Mouse (Mus musculus): ENCODE measurements around the gene Ntrk2.

Gene Ntrk2

DNA sequence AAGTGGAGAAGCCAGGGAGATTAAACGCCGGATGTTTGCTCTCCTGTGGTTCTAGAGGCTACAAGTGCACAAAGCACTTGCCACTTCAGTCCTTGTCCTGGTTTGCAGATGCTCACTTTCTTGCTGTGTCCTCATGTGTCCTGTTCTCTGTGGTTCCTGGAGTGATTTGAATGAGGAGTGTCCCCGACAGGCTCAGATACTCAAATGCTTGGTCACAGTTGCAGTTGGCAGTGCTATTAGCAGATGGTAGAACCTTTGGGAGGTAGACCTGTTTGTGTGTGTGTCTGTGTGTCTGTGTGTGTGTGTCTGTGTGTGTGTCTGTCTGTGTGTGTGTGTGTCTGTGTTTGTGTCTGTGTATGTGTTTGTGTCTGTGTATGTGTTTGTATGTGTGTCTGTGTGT is 160.1 kb downstream of the Ntrk2 start:
- no peak for DNase-seq (ENCODE audit: low spot score)

- DNase-seq (ENCODE audit: low spot score): no peak
Measured at GRCm38 (mm10) chr13:58968168-58968567, 161.8 kb downstream of the Ntrk2 start.

DNA sequence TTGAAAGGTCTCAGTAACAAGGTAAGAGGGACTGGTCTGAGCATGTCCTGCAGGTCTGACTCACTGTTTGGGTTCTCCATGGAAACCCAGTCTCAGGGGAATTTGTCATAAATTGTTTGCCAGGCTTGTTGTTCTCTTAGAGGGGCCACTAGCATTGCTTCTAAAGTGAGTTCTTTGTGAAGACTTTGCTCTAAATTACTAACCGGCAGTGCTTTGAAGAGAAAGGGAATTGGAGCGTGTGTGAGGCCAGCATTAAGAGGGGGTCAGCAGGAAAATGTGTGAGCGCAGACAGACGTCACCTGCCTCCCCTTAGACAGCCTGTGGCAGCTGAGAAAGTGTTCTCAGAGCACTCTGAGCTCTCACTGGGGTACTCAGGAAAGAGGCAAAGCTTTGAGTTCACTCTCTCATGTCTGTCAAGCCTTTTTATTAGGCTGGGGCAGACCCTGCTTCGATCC is 165.1 kb downstream of the Ntrk2 start:
- DNase-seq (ENCODE audit: low spot score): no peak

- no peak for DNase-seq (ENCODE audit: low spot score)
Measured at GRCm38 (mm10) chr13:58972511-58972910, 166.1 kb downstream of the Ntrk2 start.

- no peak for DNase-seq (ENCODE audit: low spot score)
Measured at GRCm38 (mm10) chr13:58996447-58996846, 190.1 kb downstream of the Ntrk2 start.

DNA sequence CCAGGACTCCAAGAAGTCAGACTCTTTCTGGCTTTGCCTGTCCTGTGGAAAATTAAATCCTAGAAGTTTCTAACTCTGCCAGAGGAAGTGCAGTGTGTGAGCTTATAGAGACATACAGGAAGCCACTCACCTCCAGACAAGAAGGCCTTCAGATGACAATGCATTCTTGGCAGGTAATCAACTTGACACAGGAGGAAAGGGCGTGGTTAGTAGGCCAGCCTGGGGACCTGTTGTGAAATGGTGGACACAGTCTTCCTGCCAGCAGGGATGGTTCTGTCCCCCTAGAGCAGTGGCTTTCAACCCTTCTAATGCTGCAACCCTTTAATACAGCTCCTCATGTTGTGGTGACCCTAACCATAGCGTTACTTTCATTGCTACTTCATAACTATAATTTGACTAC is 191.4 kb downstream of the Ntrk2 start:
- DNase-seq (ENCODE audit: low spot score): no peak

- DNase-seq (ENCODE audit: low spot score): no peak
Measured at GRCm38 (mm10) chr13:58999373-59000053, 193.1 kb downstream of the Ntrk2 start.

GRCm38 (mm10) chr13:59002943-59003806 is 196.8 kb downstream of the Ntrk2 start:
- no peak for DNase-seq (ENCODE audit: low spot score)

- DNase-seq (ENCODE audit: low spot score): no peak
Measured at GRCm38 (mm10) chr13:59003807-59004173, 197.4 kb downstream of the Ntrk2 start.

GRCm38 (mm10) chr13:59004579-59004978 is 198.2 kb downstream of the Ntrk2 start:
- no peak for DNase-seq (ENCODE audit: low spot score)

DNA sequence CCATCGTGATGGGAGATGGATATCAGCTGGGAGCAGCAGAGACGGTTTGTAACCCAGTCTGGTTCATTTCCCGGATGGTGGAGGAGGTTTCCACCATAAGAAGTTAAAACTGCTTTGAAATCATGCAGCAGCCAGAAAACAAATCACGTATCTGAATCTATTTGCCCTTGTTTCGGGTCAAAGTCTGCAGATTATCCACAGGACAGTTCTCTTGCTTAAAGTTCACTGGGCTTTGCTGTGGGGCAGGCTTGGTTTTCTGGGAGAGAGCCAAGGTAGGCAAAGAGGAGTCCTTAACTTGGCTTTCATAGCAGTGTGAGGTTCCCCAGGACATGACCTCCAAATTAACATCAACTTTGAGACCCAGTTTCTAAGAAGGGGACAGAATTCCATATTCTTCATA is 203.5 kb downstream of the Ntrk2 start:
- no peak for DNase-seq (ENCODE audit: low spot score)

DNA sequence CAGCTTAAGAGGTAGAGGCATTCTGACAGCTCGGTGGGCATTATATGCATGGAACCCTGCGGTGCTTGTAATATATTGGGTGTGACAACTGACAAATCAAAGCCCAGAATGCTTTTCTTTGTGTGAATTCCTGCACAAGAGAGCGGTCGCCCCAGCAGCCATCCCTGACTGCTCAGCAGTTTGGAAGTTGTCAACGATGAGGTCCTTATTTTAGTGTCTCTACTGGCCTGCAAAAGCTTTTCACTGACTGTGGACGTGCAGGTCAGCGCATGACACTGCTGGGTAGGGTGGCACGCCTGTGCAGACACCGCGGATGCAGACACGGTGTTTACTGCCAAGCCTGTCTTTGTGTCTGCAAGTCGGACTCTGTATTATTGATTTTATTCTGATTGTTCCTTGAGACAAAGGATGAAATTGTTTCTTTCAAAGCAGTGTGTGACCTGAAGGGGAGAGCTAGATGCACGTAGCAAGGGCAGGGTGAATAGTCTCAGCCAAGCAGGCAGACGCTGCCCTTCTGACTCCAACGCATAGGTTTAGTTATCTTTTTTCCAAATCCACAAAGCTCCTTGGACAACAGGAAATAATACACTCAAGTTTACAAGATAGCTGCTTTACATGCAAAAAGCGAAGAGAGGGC is 204.6 kb downstream of the Ntrk2 start:
- no peak for DNase-seq (ENCODE audit: low spot score)

- DNase-seq (ENCODE audit: low spot score): peak; percentile 60
Measured at GRCm38 (mm10) chr13:59011530-59011903, 205.1 kb downstream of the Ntrk2 start.

DNA sequence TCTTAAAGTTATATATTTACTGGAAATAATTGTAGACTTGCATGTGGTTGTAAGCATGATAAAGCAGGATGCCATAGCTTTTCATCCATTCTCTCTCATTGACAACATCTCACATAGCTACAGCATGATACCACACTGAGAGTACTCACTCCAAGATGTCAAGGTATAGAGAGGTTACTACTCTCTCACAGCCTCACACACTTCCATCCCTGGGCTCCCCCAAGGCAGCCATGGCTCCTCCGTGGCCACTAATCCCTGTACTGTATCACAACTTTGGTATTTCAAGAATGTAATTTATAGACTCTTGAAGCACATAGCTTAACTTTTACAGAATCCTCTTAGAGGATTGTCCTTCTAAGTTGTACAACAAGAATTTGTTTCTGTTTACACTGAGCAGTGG is 209.0 kb downstream of the Ntrk2 start:
- no peak for DNase-seq (ENCODE audit: low spot score)

- no peak for DNase-seq (ENCODE audit: low spot score)
Measured at GRCm38 (mm10) chr13:59017121-59017520, 210.8 kb downstream of the Ntrk2 start.

GRCm38 (mm10) chr13:59022251-59023042 is 216.1 kb downstream of the Ntrk2 start:
- DNase-seq (ENCODE audit: low spot score): no peak

- DNase-seq (ENCODE audit: low spot score): no peak
Measured at GRCm38 (mm10) chr13:59025653-59026052, 219.3 kb downstream of the Ntrk2 start.

DNA sequence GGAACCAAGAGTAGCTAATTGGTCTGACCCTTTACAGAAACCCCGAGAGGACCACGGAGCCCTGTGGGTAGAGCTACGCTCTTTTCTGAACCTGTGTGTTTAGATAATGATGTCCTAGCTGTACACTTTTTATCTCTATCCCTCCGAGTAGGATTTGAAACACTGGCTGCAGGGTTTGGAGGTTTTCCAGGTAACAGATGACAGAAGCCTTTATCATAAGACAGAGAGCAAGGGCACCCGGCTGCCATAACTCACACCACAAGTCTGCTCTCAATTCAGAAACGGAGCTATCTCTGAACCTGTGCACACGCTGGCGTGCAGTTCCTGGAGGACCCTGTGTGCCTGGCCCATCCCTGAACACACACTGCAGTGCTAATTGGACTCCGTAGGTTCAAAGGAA is 221.1 kb downstream of the Ntrk2 start:
- no peak for DNase-seq (ENCODE audit: low spot score)

DNA sequence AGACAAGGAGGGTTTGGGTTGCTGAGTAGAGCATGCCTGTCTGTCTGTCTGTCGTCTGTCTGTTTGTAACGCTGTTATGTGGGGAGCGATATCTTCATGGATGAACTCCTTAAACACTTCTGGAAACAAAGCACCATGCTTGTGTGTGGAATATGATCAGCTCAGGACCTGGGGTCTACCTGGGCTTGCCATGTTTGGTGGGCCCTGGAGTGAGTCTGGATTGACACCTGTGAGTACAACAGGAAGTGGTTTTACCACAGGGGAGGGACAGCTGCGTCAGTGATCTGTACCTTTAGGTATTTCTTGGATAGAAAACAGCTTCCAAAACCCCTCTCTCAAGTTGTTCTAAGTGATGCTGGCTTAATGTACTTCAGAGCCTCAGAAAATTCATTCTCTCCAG is 222.2 kb downstream of the Ntrk2 start:
- DNase-seq (ENCODE audit: low spot score): no peak

- DNase-seq (ENCODE audit: low spot score): no peak
Measured at GRCm38 (mm10) chr13:59030574-59030973, 224.2 kb downstream of the Ntrk2 start.

- no peak for DNase-seq (ENCODE audit: low spot score)
Measured at GRCm38 (mm10) chr13:59040156-59040915, 234.0 kb downstream of the Ntrk2 start.

Measured in ovary, adult 18-20 months (tissue).